Mouse (Mus musculus): Measurements from ENCODE around the gene Tmub1.
"Not testable (repeated sequence)": the region's sequence is repeated elsewhere in the genome, so short reads cannot be mapped to it uniquely, and the experiment has no call there.

Tmub1 gene

GRCm38 (mm10) chr5:24424004-24424781 is 23.5 kb downstream of the Tmub1 start:
- peak; percentile 65 for DNase-seq (ENCODE audit: inconsistent ontology term)

- DNase-seq (ENCODE audit: inconsistent ontology term), result peak; percentile 99
Measured at GRCm38 (mm10) chr5:24423129-24424003, 24.3 kb downstream of the Tmub1 start, which contains the start of the genes Cdk5 and Slc4a2. Gene Cdk5 (minus strand): TSS chr5:24423530. Gene Slc4a2 (plus strand): TSS chr5:24423837.

- no peak for DNase-seq (ENCODE audit: inconsistent ontology term)
Measured at GRCm38 (mm10) chr5:24420381-24420780, 27.3 kb downstream of the Tmub1 start.

- DNase-seq (ENCODE audit: inconsistent ontology term), result no peak
Measured at GRCm38 (mm10) chr5:24417587-24417986, 30.1 kb downstream of the Tmub1 start.

- DNase-seq (ENCODE audit: inconsistent ontology term), result peak; percentile 64
Measured at GRCm38 (mm10) chr5:24416222-24416736, 31.4 kb downstream of the Tmub1 start.

GRCm38 (mm10) chr5:24413938-24414337 is 33.7 kb downstream of the Tmub1 start:
- DNase-seq (ENCODE audit: inconsistent ontology term), result no peak

GRCm38 (mm10) chr5:24413042-24413693 is 34.5 kb downstream of the Tmub1 start, which contains the start of gene Asic3:
Gene Asic3 (plus strand): TSS chr5:24413392.
- no peak for DNase-seq (ENCODE audit: inconsistent ontology term)

GRCm38 (mm10) chr5:24412063-24412462 is 35.6 kb downstream of the Tmub1 start:
- peak; percentile 82 for DNase-seq (ENCODE audit: inconsistent ontology term)

GRCm38 (mm10) chr5:24409466-24409865 is 38.2 kb downstream of the Tmub1 start:
- no peak for DNase-seq (ENCODE audit: inconsistent ontology term)

GRCm38 (mm10) chr5:24408651-24409050 is 39.0 kb downstream of the Tmub1 start:
- DNase-seq (ENCODE audit: inconsistent ontology term), result no peak

- no peak for DNase-seq (ENCODE audit: inconsistent ontology term)
Measured at GRCm38 (mm10) chr5:24405389-24405876, 42.2 kb downstream of the Tmub1 start.

GRCm38 (mm10) chr5:24404594-24405360 is 42.9 kb downstream of the Tmub1 start:
- peak; percentile 92 for DNase-seq (ENCODE audit: inconsistent ontology term)

- peak; percentile 46 for DNase-seq (ENCODE audit: inconsistent ontology term)
Measured at GRCm38 (mm10) chr5:24401969-24402368, 45.7 kb downstream of the Tmub1 start.

- DNase-seq (ENCODE audit: inconsistent ontology term), result no peak
Measured at GRCm38 (mm10) chr5:24400911-24401605, 46.6 kb downstream of the Tmub1 start.

- DNase-seq (ENCODE audit: inconsistent ontology term), result no peak
Measured at GRCm38 (mm10) chr5:24400362-24400761, 47.3 kb downstream of the Tmub1 start.

GRCm38 (mm10) chr5:24399686-24400085 is 48.0 kb downstream of the Tmub1 start:
- no peak for DNase-seq (ENCODE audit: inconsistent ontology term)

- not testable (repeated sequence) for DNase-seq (ENCODE audit: inconsistent ontology term)
Measured at GRCm38 (mm10) chr5:24396254-24396653, 51.4 kb downstream of the Tmub1 start.
